In the genomic region with DNA sequence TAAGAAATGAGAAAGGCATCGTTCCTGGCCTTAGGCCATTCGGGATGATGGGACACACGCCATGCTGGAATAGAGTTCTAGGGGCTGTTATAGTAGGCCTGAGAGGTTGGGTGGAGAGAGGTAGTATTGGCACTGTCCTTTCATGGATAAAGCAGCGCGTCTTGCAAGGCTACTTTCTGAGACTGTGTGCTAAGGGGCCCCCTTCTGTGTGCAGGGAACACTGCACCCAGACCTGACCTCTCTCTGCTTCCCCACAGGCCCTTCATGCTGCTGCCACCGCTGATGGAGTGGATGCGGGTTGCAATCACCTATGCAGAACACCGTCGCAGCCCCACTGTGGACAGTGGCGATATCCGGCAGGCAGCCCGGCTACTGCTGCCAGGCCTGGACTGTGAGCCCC, we compare ENCODE assay signal across 10 mouse cellular contexts.
A peak's percentile ranks its signal among the peaks of the same experiment; 100 is the strongest.
DNase-seq lines count a peak whose midpoint lies in the region; ATAC-seq and TF ChIP-seq lines count a peak whose summit lies in the region.
"Had no signal": no experiment of that assay in that cellular context is flagged by ENCODE, and none has a peak within 500 bp of the region (broad histone marks: within the 10 kb centered on the region; RNA-seq: fewer than 3 reads in every experiment).

No protein-coding gene starts in this region.

- no peaks in the 10 kb centered on the region; the same call in 1 of the 2 replicates for H3K27me3 ChIP-seq in forebrain, embryonic 12.5 days
- no peaks in the 10 kb centered on the region for H3K27me3 ChIP-seq in forebrain, embryonic 13.5 days
- no peaks in the 10 kb centered on the region for H3K27me3 ChIP-seq in kidney, postnatal 0 days (ENCODE audit: insufficient read depth, low read length)
- no peaks in the 10 kb centered on the region for H3K27me3 ChIP-seq in neural tube, embryonic 14.5 days (ENCODE audit: control insufficient read depth, insufficient read depth, low read length)
- H3K27me3 ChIP-seq: liver, embryonic 13.5 days had no signal

- H3K27ac ChIP-seq in forebrain, embryonic 12.5 days = no peak overlapping the region
- H3K27ac ChIP-seq in forebrain, embryonic 13.5 days = no peak overlapping the region
- H3K27ac ChIP-seq in kidney, postnatal 0 days = no peak overlapping the region
- no peak overlapping the region for H3K27ac ChIP-seq in neural tube, embryonic 14.5 days (ENCODE audit: low read depth, low read length)
- H3K27ac ChIP-seq: liver, embryonic 13.5 days had no signal

- H3K36me3 ChIP-seq in forebrain, embryonic 12.5 days (replicated peaks) = peaks cover 12% of the 10 kb centered on the region; the same call in 1 of the 2 replicates
- H3K36me3 ChIP-seq in forebrain, embryonic 13.5 days (ENCODE audit: poor library complexity, severe bottlenecking) = peaks cover 17% of the 10 kb centered on the region; the same call in 1 of the 2 replicates
- 0 out of 2 replicates have a peak, but pooled peaks cover 5% of the 10 kb centered on the region for H3K36me3 ChIP-seq in kidney, postnatal 0 days (ENCODE audit: insufficient read depth, low read length)
- no peaks in the 10 kb centered on the region for H3K36me3 ChIP-seq in neural tube, embryonic 14.5 days (ENCODE audit: control insufficient read depth, insufficient read depth, low read length)
- H3K36me3 ChIP-seq: liver, embryonic 13.5 days had no signal

- peak; percentile 45 for TF ChIP-seq CTCF in kidney, postnatal 0 days (IDR thresholded peaks at IDR 0.05; ENCODE audit: low read depth)

- no peak overlapping the region for H3K4me2 ChIP-seq in forebrain, embryonic 12.5 days
- H3K4me2 ChIP-seq in forebrain, embryonic 13.5 days = no peak overlapping the region
- H3K4me2 ChIP-seq in kidney, postnatal 0 days (ENCODE audit: low read length) = no peak overlapping the region
- no peak overlapping the region for H3K4me2 ChIP-seq in neural tube, embryonic 14.5 days (ENCODE audit: low read depth, low read length)
- H3K4me2 ChIP-seq: liver, embryonic 13.5 days had no signal

- 74% methylated on average over 12 of the region's 12 CpGs for WGBS in forebrain, embryonic 12.5 days
- 81% methylated on average over 12 of the region's 12 CpGs for WGBS in forebrain, embryonic 13.5 days
- WGBS in kidney, postnatal 0 days = 82% methylated on average over 12 of the region's 12 CpGs
- WGBS in neural tube, embryonic 14.5 days = 80% methylated on average over 12 of the region's 12 CpGs

- DNase-seq in kidney, postnatal 0 days (ENCODE audit: low spot score) = peak; percentile 15
- no peak for DNase-seq in kidney, postnatal 10 days
- peak; percentile 21 for DNase-seq in brain, adult 2 months (ENCODE audit: low read depth, low spot score)
- no peak for DNase-seq in adrenal gland, postnatal 10 days
- DNase-seq in ovary, postnatal 10 days (ENCODE audit: low spot score) = no peak
- DNase-seq: liver, embryonic 13.5 days had no signal

- H3K9ac ChIP-seq in forebrain, embryonic 12.5 days = no peak overlapping the region
- H3K9ac ChIP-seq in forebrain, embryonic 13.5 days = no peak overlapping the region
- H3K9ac ChIP-seq in kidney, postnatal 0 days (ENCODE audit: low read depth, low read length) = no peak overlapping the region
- no peak overlapping the region for H3K9ac ChIP-seq in neural tube, embryonic 14.5 days (replicated peaks; ENCODE audit: low read depth, low read length)
- H3K9ac ChIP-seq: liver, embryonic 13.5 days had no signal

- H3K9me3 ChIP-seq in forebrain, embryonic 12.5 days = no peaks in the 10 kb centered on the region
- no peaks in the 10 kb centered on the region for H3K9me3 ChIP-seq in forebrain, embryonic 13.5 days (replicated peaks)
- H3K9me3 ChIP-seq in kidney, postnatal 0 days (replicated peaks; ENCODE audit: low read length) = no peaks in the 10 kb centered on the region
- H3K9me3 ChIP-seq in neural tube, embryonic 14.5 days (ENCODE audit: control insufficient read depth, low read length) = no peaks in the 10 kb centered on the region
- H3K9me3 ChIP-seq: liver, embryonic 13.5 days had no signal

- 0 out of 2 replicates have a peak, but pooled peaks cover 6% of the 10 kb centered on the region for H3K4me1 ChIP-seq in forebrain, embryonic 12.5 days
- no peaks in the 10 kb centered on the region for H3K4me1 ChIP-seq in forebrain, embryonic 13.5 days
- no peaks in the 10 kb centered on the region for H3K4me1 ChIP-seq in kidney, postnatal 0 days (replicated peaks; ENCODE audit: insufficient read depth, low read length)
- peaks cover 8% of the 10 kb centered on the region; the same call in 1 of the 2 replicates for H3K4me1 ChIP-seq in neural tube, embryonic 14.5 days (ENCODE audit: control insufficient read depth, insufficient read depth, low read length)

- no peak overlapping the region for H3K4me3 ChIP-seq in forebrain, embryonic 12.5 days (replicated peaks)
- H3K4me3 ChIP-seq in forebrain, embryonic 13.5 days = no peak overlapping the region
- no peak overlapping the region for H3K4me3 ChIP-seq in kidney, postnatal 0 days (replicated peaks; ENCODE audit: low read depth, low read length)
- H3K4me3 ChIP-seq in neural tube, embryonic 14.5 days (ENCODE audit: low read depth, low read length) = no peak overlapping the region
- H3K4me3 ChIP-seq: liver, embryonic 13.5 days; myocyte had no signal

- peak; percentile 53; the same call in 1 of the 2 replicates for ATAC-seq in forebrain, embryonic 12.5 days (ENCODE audit: low FRiP score)
- no peak; the same call in 1 of the 2 replicates for ATAC-seq in forebrain, embryonic 13.5 days
- ATAC-seq in kidney, postnatal 0 days (replicated peaks; ENCODE audit: low FRiP score, low read depth) = no peak
- ATAC-seq in neural tube, embryonic 14.5 days (ENCODE audit: low read depth) = peak; percentile 30; the same call in 1 of the 2 replicates

Comparison
In these comparisons a context has a peak if more than half of its experiments do, and no peak if none do; other contexts are left out.
1. ATAC-seq: peak in forebrain, embryonic 12.5 days (single experiment) and neural tube, embryonic 14.5 days (single experiment); none in forebrain, embryonic 13.5 days (single experiment) and kidney, postnatal 0 days (single experiment).
2. DNase-seq: peak in kidney, postnatal 0 days (single experiment) and brain, adult 2 months (single experiment); none in kidney, postnatal 10 days (single experiment), adrenal gland, postnatal 10 days (single experiment) and ovary, postnatal 10 days (single experiment).